Mouse (Mus musculus): ENCODE results near the gene Bsph1.
A peak's percentile ranks its signal among the peaks of the same experiment; 100 is the strongest.
"Not testable (repeated sequence)": the region's sequence is repeated elsewhere in the genome, so short reads cannot be mapped to it uniquely, and the experiment has no call there.

The Bsph1 gene

DNA sequence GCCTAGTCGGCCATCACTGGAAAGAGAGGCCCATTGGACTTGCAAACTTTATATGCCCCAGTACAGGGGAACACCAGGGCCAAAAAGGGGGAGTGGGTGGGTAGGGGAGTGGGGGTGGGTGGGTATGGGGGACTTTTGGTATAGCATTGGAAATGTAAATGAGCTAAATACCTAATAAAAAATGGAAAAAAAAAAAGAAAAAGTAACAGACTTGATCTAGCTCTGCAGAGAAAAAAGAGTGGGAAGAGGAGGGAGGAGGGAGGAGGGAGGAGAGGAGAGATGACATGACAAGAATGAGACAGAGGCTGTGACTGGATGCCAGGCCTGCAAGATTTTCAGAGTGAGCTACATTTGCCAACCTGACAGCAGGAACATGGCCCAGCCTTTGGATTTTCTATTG lies at the start of gene Bsph1:
Gene Bsph1 (plus strand): TSS at position 301 of the 400 bp plus-strand sequence.
- DNase-seq (ENCODE audit: low spot score) = not testable (repeated sequence)

GRCm38 (mm10) chr7:13511539-13511938 lies 60.9 kb downstream of the Bsph1 start:
- DNase-seq (ENCODE audit: low spot score) = peak; percentile 9

All from MN1 (cell line).